Mouse (Mus musculus) liver, postnatal 0 days (tissue): ENCODE results near the gene Tmtc4.

Source experiments
- CTCF ChIP-seq: sonication (generic); IDR thresholded peaks from 2 replicates; pipeline ENCODE4 v1.5.1; 2016; ENCODE audit warnings: antibody characterized with exemption, low read depth
- EP300 ChIP-seq: IDR thresholded peaks from 2 replicates; pipeline ENCODE4 v1.6.1; 2016; ENCODE audit warnings: antibody characterized with exemption, low read depth, mild to moderate bottlenecking

GRCm38 (mm10) chr14:122887702-122888479, 95.9 kb downstream of the Tmtc4 start:
- TF ChIP-seq CTCF (no peak), EP300 (no peak)
